Mouse (Mus musculus) hindbrain, embryonic 15.5 days (tissue): Measurements from ENCODE around the gene Lrrc27. TPM values are rescaled to one million over a fixed set of nuclear protein-coding genes. Genes with fewer than 3 reads are reported as not detected.
A peak's percentile ranks its signal among the peaks of the same experiment; 100 is the strongest.

Experiments
- ATAC-seq: fragments of 200-750 bp; cut with Nextera tagmentation; 2 replicates; pipeline ENCODE4 v1.8.0; 2017; ENCODE audit warnings: low read depth, moderate number of reproducible peaks, moderate TSS enrichment; ENCODE audit not compliant: low FRiP score
- H3K27ac ChIP-seq: fragments of 300-500 bp; sonication (generic); replicated peaks from 2 replicates; pipeline ENCODE4 v1.5.1; 2015; ENCODE audit warnings: mild to moderate bottlenecking, inconsistent platforms
- H3K27me3 ChIP-seq: fragments of 300-500 bp; sonication (generic); 2 replicates; pipeline ENCODE4 v1.6.1; 2015; ENCODE audit warnings: control low read depth, inconsistent platforms
- H3K36me3 ChIP-seq: fragments of 300-500 bp; sonication (generic); 2 replicates; pipeline ENCODE4 v1.6.1; 2015; ENCODE audit warnings: control low read depth, inconsistent platforms
- H3K4me1 ChIP-seq: fragments of 300-500 bp; sonication (generic); replicated peaks from 2 replicates; pipeline ENCODE4 v1.6.1; 2015; ENCODE audit warnings: control low read depth, inconsistent platforms
- H3K4me2 ChIP-seq: fragments of 300-500 bp; sonication (generic); 2 replicates; pipeline ENCODE4 v1.6.1; 2015; ENCODE audit warnings: moderate library complexity, mild to moderate bottlenecking, inconsistent platforms
- H3K4me3 ChIP-seq: fragments of 300-500 bp; sonication (generic); 2 replicates; pipeline ENCODE4 v1.5.1; 2015; ENCODE audit warnings: mild to moderate bottlenecking, inconsistent platforms
- H3K9ac ChIP-seq: fragments of 300-500 bp; sonication (generic); 2 replicates; pipeline ENCODE4 v1.6.1; 2015; ENCODE audit warnings: inconsistent platforms
- H3K9me3 ChIP-seq: fragments of 300-500 bp; sonication (generic); 2 replicates; pipeline ENCODE4 v1.6.1; 2016; ENCODE audit warnings: control low read depth, inconsistent platforms
- WGBS: fragments of 180-500 bp; shearing (Covaris S2); methylation state at CpG from one replicate; pipeline ENCODE4 v1.1.7; 2015; 5-methylcytosine and 5-hydroxymethylcytosine counted together
- polyA plus RNA-seq: library from polyadenylated mRNA; unstranded; fragments of >200 nt; fragmentation: Nextera tagmentation; extraction: Ambion mirVana; gene quantifications from 2 replicates; pipeline ENCODE4 v1.2.1, GENCODE M21; 2015

Lrrc27 gene
- polyA plus RNA-seq, 1 experiment from 2014 or later = 8.0 TPM

GRCm38 (mm10) chr7:139266431-139266830 is 53.6 kb downstream of the Lrrc27 start:
- 59% methylated on average over 6 of the region's 6 CpGs for WGBS
- no peaks in the 10 kb centered on the region for H3K36me3 ChIP-seq
- no peaks in the 10 kb centered on the region for H3K27me3 ChIP-seq
- H3K27ac ChIP-seq = no peak overlapping the region
- no peak for ATAC-seq
- no peak overlapping the region for H3K4me3 ChIP-seq
- 0 out of 2 replicates have a peak, but pooled peaks cover 10% of the 10 kb centered on the region for H3K4me1 ChIP-seq
- no peaks in the 10 kb centered on the region for H3K9me3 ChIP-seq
- H3K9ac ChIP-seq = no peak overlapping the region
- H3K4me2 ChIP-seq = no peak overlapping the region

- H3K4me3 ChIP-seq = no peak overlapping the region
- H3K36me3 ChIP-seq = no peaks in the 10 kb centered on the region
- 0 out of 2 replicates have a peak, but pooled peaks cover 10% of the 10 kb centered on the region for H3K4me1 ChIP-seq
- H3K27ac ChIP-seq = no peak overlapping the region
- WGBS = 70% methylated on average over 8 of the region's 8 CpGs
- H3K9me3 ChIP-seq = no peaks in the 10 kb centered on the region
- H3K9ac ChIP-seq = no peak overlapping the region
- H3K4me2 ChIP-seq = no peak overlapping the region
- ATAC-seq = no peak
- H3K27me3 ChIP-seq = no peaks in the 10 kb centered on the region
Measured at GRCm38 (mm10) chr7:139266886-139267870, 54.4 kb downstream of the Lrrc27 start.

GRCm38 (mm10) chr7:139270738-139271137 is 58.0 kb downstream of the Lrrc27 start:
- no peak overlapping the region for H3K27ac ChIP-seq
- H3K4me3 ChIP-seq = no peak overlapping the region
- no peaks in the 10 kb centered on the region for H3K9me3 ChIP-seq
- H3K4me1 ChIP-seq = peaks cover 21% of the 10 kb centered on the region
- no peaks in the 10 kb centered on the region for H3K27me3 ChIP-seq
- no peak overlapping the region for H3K9ac ChIP-seq
- WGBS = 92% methylated on average over 1 of the region's 1 CpGs
- no peaks in the 10 kb centered on the region for H3K36me3 ChIP-seq
- H3K4me2 ChIP-seq = no peak overlapping the region
- no peak for ATAC-seq

- Histone ChIP-seq H3K27ac (no peak overlapping the region), H3K9ac (no peak overlapping the region), H3K27me3 (no peaks in the 10 kb centered on the region), H3K4me2 (no peak overlapping the region), H3K36me3 (no peaks in the 10 kb centered on the region), H3K9me3 (no peaks in the 10 kb centered on the region), H3K4me1 (peaks cover 26% of the 10 kb centered on the region), H3K4me3 (no peak overlapping the region)
- WGBS = 73% methylated on average over 5 of the region's 5 CpGs
- ATAC-seq = no peak
Measured at GRCm38 (mm10) chr7:139271871-139272270, 59.1 kb downstream of the Lrrc27 start.

- 52% methylated on average over 1 of the region's 1 CpGs for WGBS
- H3K4me1 ChIP-seq = peaks cover 21% of the 10 kb centered on the region
- H3K9me3 ChIP-seq = no peaks in the 10 kb centered on the region
- H3K27ac ChIP-seq = no peak overlapping the region; the same call in 1 of the 2 replicates
- H3K27me3 ChIP-seq = no peaks in the 10 kb centered on the region
- no peak for ATAC-seq
- H3K4me3 ChIP-seq = no peak overlapping the region
- H3K9ac ChIP-seq = no peak overlapping the region
- H3K4me2 ChIP-seq = no peak overlapping the region
- H3K36me3 ChIP-seq = no peaks in the 10 kb centered on the region
Measured at GRCm38 (mm10) chr7:139272639-139273396, 60.0 kb downstream of the Lrrc27 start.

- Histone ChIP-seq H3K27ac (no peak overlapping the region), H3K9me3 (no peaks in the 10 kb centered on the region), H3K4me2 (no peak overlapping the region), H3K4me3 (no peak overlapping the region), H3K27me3 (no peaks in the 10 kb centered on the region), H3K36me3 (no peaks in the 10 kb centered on the region), H3K4me1 (peaks cover 21% of the 10 kb centered on the region), H3K9ac (no peak overlapping the region)
- 69% methylated on average over 2 of the region's 2 CpGs for WGBS
- no peak for ATAC-seq
Measured at GRCm38 (mm10) chr7:139273397-139273719, 60.6 kb downstream of the Lrrc27 start.

GRCm38 (mm10) chr7:139275586-139275985 is 62.8 kb downstream of the Lrrc27 start:
- peak overlapping the region; percentile 28 for H3K27ac ChIP-seq
- no peaks in the 10 kb centered on the region for H3K9me3 ChIP-seq
- WGBS = 54% methylated on average over 10 of the region's 10 CpGs
- H3K36me3 ChIP-seq = no peaks in the 10 kb centered on the region
- H3K4me3 ChIP-seq = no peak overlapping the region
- ATAC-seq = no peak
- H3K4me2 ChIP-seq = no peak overlapping the region
- H3K27me3 ChIP-seq = no peaks in the 10 kb centered on the region
- no peak overlapping the region for H3K9ac ChIP-seq
- H3K4me1 ChIP-seq = peaks cover 31% of the 10 kb centered on the region

GRCm38 (mm10) chr7:139276150-139276549 is 63.4 kb downstream of the Lrrc27 start:
- H3K4me2 ChIP-seq = no peak overlapping the region
- no peak for ATAC-seq
- no peak overlapping the region for H3K9ac ChIP-seq
- no peaks in the 10 kb centered on the region for H3K27me3 ChIP-seq
- no peak overlapping the region for H3K4me3 ChIP-seq
- no peaks in the 10 kb centered on the region for H3K36me3 ChIP-seq
- no peak overlapping the region; the same call in 1 of the 2 replicates for H3K27ac ChIP-seq
- H3K4me1 ChIP-seq = peaks cover 31% of the 10 kb centered on the region
- H3K9me3 ChIP-seq = no peaks in the 10 kb centered on the region
- WGBS = 81% methylated on average over 10 of the region's 10 CpGs

- 81% methylated on average over 7 of the region's 7 CpGs for WGBS
- no peak overlapping the region for H3K9ac ChIP-seq
- peaks cover 29% of the 10 kb centered on the region for H3K4me1 ChIP-seq
- H3K9me3 ChIP-seq = no peaks in the 10 kb centered on the region
- H3K36me3 ChIP-seq = no peaks in the 10 kb centered on the region
- H3K27ac ChIP-seq = no peak overlapping the region
- no peak overlapping the region for H3K4me2 ChIP-seq
- no peak for ATAC-seq
- H3K4me3 ChIP-seq = no peak overlapping the region
- no peaks in the 10 kb centered on the region for H3K27me3 ChIP-seq
Measured at GRCm38 (mm10) chr7:139277536-139277935, 64.7 kb downstream of the Lrrc27 start.

- Histone ChIP-seq H3K4me3 (no peak overlapping the region), H3K9me3 (no peaks in the 10 kb centered on the region), H3K27ac (no peak overlapping the region), H3K4me1 (peaks cover 23% of the 10 kb centered on the region), H3K9ac (no peak overlapping the region), H3K36me3 (no peaks in the 10 kb centered on the region), H3K4me2 (no peak overlapping the region), H3K27me3 (no peaks in the 10 kb centered on the region)
- no peak for ATAC-seq
- WGBS = 66% methylated on average over 5 of the region's 5 CpGs
Measured at GRCm38 (mm10) chr7:139279571-139279970, 66.8 kb downstream of the Lrrc27 start.

- Histone ChIP-seq H3K36me3 (no peaks in the 10 kb centered on the region), H3K9me3 (no peaks in the 10 kb centered on the region), H3K27ac (no peak overlapping the region), H3K9ac (no peak overlapping the region), H3K4me2 (no peak overlapping the region), H3K4me1 (peaks cover 23% of the 10 kb centered on the region), H3K27me3 (no peaks in the 10 kb centered on the region), H3K4me3 (no peak overlapping the region)
- 78% methylated on average over 1 of the region's 1 CpGs for whole genome bisulfite sequencing
- ATAC-seq = no peak
Measured at GRCm38 (mm10) chr7:139280044-139280443, 67.3 kb downstream of the Lrrc27 start.

GRCm38 (mm10) chr7:139281195-139281594 is 68.4 kb downstream of the Lrrc27 start:
- ATAC-seq = no peak
- 32% methylated on average over 2 of the region's 2 CpGs for WGBS
- Histone ChIP-seq H3K4me2 (no peak overlapping the region), H3K27ac (no peak overlapping the region), H3K36me3 (no peaks in the 10 kb centered on the region), H3K4me1 (peaks cover 13% of the 10 kb centered on the region; the same call in 1 of the 2 replicates), H3K27me3 (no peaks in the 10 kb centered on the region), H3K9ac (no peak overlapping the region), H3K4me3 (no peak overlapping the region), H3K9me3 (no peaks in the 10 kb centered on the region)
